Mouse (Mus musculus) kidney, embryonic 14.5 days (tissue): Measurements from ENCODE around the gene Atp9a. TPM values are rescaled to one million over a fixed set of nuclear protein-coding genes. Genes with fewer than 3 reads are reported as not detected.

Source experiments
- ATAC-seq: fragments of 200-750 bp; cut with Nextera tagmentation; 2 replicates; pipeline ENCODE4 v1.8.0; 2017; ENCODE audit warnings: moderate number of reproducible peaks, mild to moderate bottlenecking, moderate TSS enrichment, moderate library complexity; ENCODE audit not compliant: low FRiP score, low TSS enrichment
- H3K27ac ChIP-seq: fragments of 300-500 bp; sonication (generic); 2 replicates; pipeline ENCODE4 v1.5.1; 2014; ENCODE audit warnings: low read depth, mild to moderate bottlenecking, low read length, moderate library complexity, mixed read lengths
- H3K27me3 ChIP-seq: fragments of 300-500 bp; sonication (generic); 2 replicates; pipeline ENCODE4 v1.6.1; 2014; ENCODE audit warnings: mild to moderate bottlenecking, low read length; ENCODE audit not compliant: control insufficient read depth, insufficient read depth
- H3K36me3 ChIP-seq: fragments of 300-500 bp; sonication (generic); 2 replicates; pipeline ENCODE4 v1.6.1; 2014; ENCODE audit warnings: low read length, mixed read lengths; ENCODE audit not compliant: control insufficient read depth, insufficient read depth
- H3K4me1 ChIP-seq: fragments of 300-500 bp; sonication (generic); 2 replicates; pipeline ENCODE4 v1.6.1; 2014; ENCODE audit warnings: low read length, mixed read lengths; ENCODE audit not compliant: control insufficient read depth, insufficient read depth
- H3K4me2 ChIP-seq: fragments of 300-500 bp; sonication (generic); replicated peaks from 2 replicates; pipeline ENCODE4 v1.6.1; 2014; ENCODE audit warnings: low read depth, mild to moderate bottlenecking, low read length
- H3K4me3 ChIP-seq: fragments of 300-500 bp; sonication (generic); 2 replicates; pipeline ENCODE4 v1.5.1; 2014; ENCODE audit warnings: mild to moderate bottlenecking, low read length
- H3K9ac ChIP-seq: fragments of 300-500 bp; sonication (generic); 2 replicates; pipeline ENCODE4 v1.6.1; 2014; ENCODE audit warnings: low read depth, mild to moderate bottlenecking, low read length, moderate library complexity
- H3K9me3 ChIP-seq: fragments of 300-500 bp; sonication (generic); 2 replicates; pipeline ENCODE4 v1.6.1; 2016; ENCODE audit warnings: low read length; ENCODE audit not compliant: control insufficient read depth
- WGBS: fragments of 180-500 bp; shearing (Covaris S2); extraction: QIAGEN DNeasy Blood & Tissue Kit; methylation state at CpG from one replicate; pipeline ENCODE4 v1.1.7; 2014; 5-methylcytosine and 5-hydroxymethylcytosine counted together
- microRNA-seq: library from miRNA; unstranded; fragments of <30 nt; microRNA quantifications from one replicate; pipeline ENCODE4, GENCODE M21; 2016
- polyA plus RNA-seq: library from polyadenylated mRNA; unstranded; fragments of >200 nt; fragmentation: Nextera tagmentation; extraction: Ambion mirVana; gene quantifications from 2 replicates; pipeline ENCODE4 v1.2.1, GENCODE M21; 2014

The Atp9a gene
- polyA plus RNA-seq, 1 experiment from 2014 or later, result 8.0 TPM

- ATAC-seq, result no peak
- H3K9me3 ChIP-seq, result no peaks in the 10 kb centered on the region
- no peaks in the 10 kb centered on the region for H3K36me3 ChIP-seq
- WGBS, result 73% methylated on average over 6 of the region's 6 CpGs
- no peak overlapping the region for H3K27ac ChIP-seq
- peaks cover 27% of the 10 kb centered on the region for H3K4me1 ChIP-seq
- H3K9ac ChIP-seq, result no peak overlapping the region
- no peak overlapping the region for H3K4me2 ChIP-seq
- peaks cover 7% of the 10 kb centered on the region for H3K27me3 ChIP-seq
- no peak overlapping the region for H3K4me3 ChIP-seq
Measured at GRCm38 (mm10) chr2:168584857-168585256, 157.4 kb downstream of the Atp9a start.

Small RNA genes lying within 50 kb of the gene (microRNA-seq; reads per million reads assigned to microRNA genes)
- not detected for gene Mir7004

Other genes starting within 250 kb of the Atp9a start
- 1.7 and 2.7 TPM in 2 replicates for gene Nfatc2, start 140.8 kb downstream of the Atp9a start, polyA plus RNA-seq
- gene Sall4, start 25.5 kb upstream of the Atp9a start, polyA plus RNA-seq, result 0.16 and 0.65 TPM in 2 replicates
- 23.0 and 27.8 TPM in 2 replicates for gene Zfp64, start 213.2 kb upstream of the Atp9a start, polyA plus RNA-seq